Mouse (Mus musculus) lung, postnatal 0 days (tissue): Measurements from ENCODE around the gene Rps11. TPM values are rescaled to one million over a fixed set of nuclear protein-coding genes. Genes with fewer than 3 reads are reported as not detected.

ENCODE experiments used
- ATAC-seq: fragments of 200-750 bp; cut with Nextera tagmentation; 2 replicates; pipeline ENCODE4 v1.8.0; 2017; ENCODE audit warnings: moderate library complexity
- DNase-seq: peaks from one replicate; pipeline ENCODE4 v3.0.0-alpha.2; 2016; ENCODE audit warnings: low spot score
- H3K27ac ChIP-seq: fragments of 300-500 bp; sonication (generic); 2 replicates; pipeline ENCODE4 v1.5.1; 2014; ENCODE audit warnings: antibody characterized with exemption, mild to moderate bottlenecking, low read length, mixed read lengths
- H3K27me3 ChIP-seq: fragments of 300-500 bp; sonication (generic); replicated peaks from 2 replicates; pipeline ENCODE4 v1.6.1; 2014; ENCODE audit warnings: low read length, mixed read lengths; ENCODE audit not compliant: insufficient read depth
- H3K36me3 ChIP-seq: fragments of 300-500 bp; sonication (generic); 2 replicates; pipeline ENCODE4 v1.6.1; 2014; ENCODE audit warnings: low read length, mixed read lengths; ENCODE audit not compliant: insufficient read depth
- H3K4me1 ChIP-seq: fragments of 300-500 bp; sonication (generic); 2 replicates; pipeline ENCODE4 v1.6.1; 2014; ENCODE audit warnings: antibody characterized with exemption, low read depth, low read length, mixed read lengths; ENCODE audit not compliant: insufficient read depth
- H3K4me2 ChIP-seq: fragments of 300-500 bp; sonication (generic); replicated peaks from 2 replicates; pipeline ENCODE4 v1.6.1; 2014; ENCODE audit warnings: low read depth, mild to moderate bottlenecking, low read length, moderate library complexity, mixed read lengths
- H3K4me3 ChIP-seq: fragments of 300-500 bp; sonication (generic); 2 replicates; pipeline ENCODE4 v1.5.1; 2014; ENCODE audit warnings: low read depth, low read length
- H3K9ac ChIP-seq: fragments of 300-500 bp; sonication (generic); replicated peaks from 2 replicates; pipeline ENCODE4 v1.6.1; 2014; ENCODE audit warnings: low read depth, mild to moderate bottlenecking
- H3K9me3 ChIP-seq: fragments of 300-500 bp; sonication (generic); 2 replicates; pipeline ENCODE4 v1.6.1; 2016; ENCODE audit warnings: low read length, mixed read lengths
- CTCF ChIP-seq: IDR thresholded peaks from 2 replicates; pipeline ENCODE4 v1.5.1; 2016; ENCODE audit warnings: antibody characterized with exemption, mild to moderate bottlenecking
- EP300 ChIP-seq: IDR thresholded peaks from 2 replicates; pipeline ENCODE4 v1.6.1; 2016; ENCODE audit warnings: antibody characterized with exemption, mild to moderate bottlenecking, control low read depth
- WGBS: fragments of 180-500 bp; shearing (Covaris S2); extraction: QIAGEN DNeasy Blood & Tissue Kit; methylation state at CpG from one replicate; pipeline ENCODE4 v1.1.7; 2014; 5-methylcytosine and 5-hydroxymethylcytosine counted together
- polyA plus RNA-seq: library from polyadenylated mRNA; unstranded; fragments of >200 nt; fragmentation: Nextera tagmentation; extraction: Ambion mirVana; gene quantifications from 2 replicates; pipeline ENCODE4 v1.2.1, GENCODE M21; 2015

Gene Rps11
- polyA plus RNA-seq, 1 experiment from 2014 or later: 1,016 TPM

GRCm38 (mm10) chr7:45166950-45167401 lies 42.7 kb upstream of the Rps11 start:
- Histone ChIP-seq H3K4me1 (0 out of 2 replicates have a peak, but pooled peaks cover 5% of the 10 kb centered on the region), H3K9me3 (no peaks in the 10 kb centered on the region; the same call in 1 of the 2 replicates), H3K9ac (no peak overlapping the region), H3K36me3 (no peaks in the 10 kb centered on the region), H3K4me3 (no peak overlapping the region), H3K27ac (no peak overlapping the region), H3K27me3 (peaks cover 69% of the 10 kb centered on the region), H3K4me2 (no peak overlapping the region)
- ATAC-seq: no peak
- no peak for DNase-seq
- TF ChIP-seq EP300: no peak
- no peak for TF ChIP-seq CTCF
- WGBS: 24% methylated on average over 9 of the region's 10 CpGs

GRCm38 (mm10) chr7:45165701-45166100 lies 41.5 kb upstream of the Rps11 start:
- no peak overlapping the region for H3K27ac ChIP-seq
- ATAC-seq: no peak
- no peak overlapping the region for H3K4me3 ChIP-seq
- H3K9me3 ChIP-seq: no peaks in the 10 kb centered on the region; the same call in 1 of the 2 replicates
- peaks cover 69% of the 10 kb centered on the region for H3K27me3 ChIP-seq
- DNase-seq: no peak
- H3K4me1 ChIP-seq: 0 out of 2 replicates have a peak, but pooled peaks cover 5% of the 10 kb centered on the region
- TF ChIP-seq EP300 (no peak), CTCF (no peak)
- no peak overlapping the region for H3K9ac ChIP-seq
- WGBS: 46% methylated on average over 11 of the region's 11 CpGs
- no peaks in the 10 kb centered on the region for H3K36me3 ChIP-seq
- no peak overlapping the region for H3K4me2 ChIP-seq

GRCm38 (mm10) chr7:45164833-45165232 lies 40.6 kb upstream of the Rps11 start:
- DNase-seq (no peak), ATAC-seq (no peak)
- Histone ChIP-seq H3K36me3 (no peaks in the 10 kb centered on the region), H3K27me3 (peaks cover 64% of the 10 kb centered on the region), H3K4me2 (no peak overlapping the region), H3K4me3 (no peak overlapping the region), H3K9me3 (no peaks in the 10 kb centered on the region), H3K27ac (no peak overlapping the region), H3K4me1 (0 out of 2 replicates have a peak, but pooled peaks cover 5% of the 10 kb centered on the region), H3K9ac (no peak overlapping the region)
- no peak for TF ChIP-seq EP300
- WGBS: 60% methylated on average over 5 of the region's 5 CpGs

- ATAC-seq (no peak; the same call in 1 of the 2 replicates), DNase-seq (peak; percentile 41)
- TF ChIP-seq CTCF: no peak
- TF ChIP-seq EP300: no peak
- H3K4me3 ChIP-seq: peak within 1 kb of the TSS; percentile 39
- 0 out of 2 replicates have a peak, but pooled peaks cover 5% of the 10 kb centered on the region for H3K4me1 ChIP-seq
- no peaks in the 10 kb centered on the region for H3K36me3 ChIP-seq
- H3K27me3 ChIP-seq: peaks cover 55% of the 10 kb centered on the region
- H3K9me3 ChIP-seq: no peaks in the 10 kb centered on the region
- no peak within 1 kb of the TSS for H3K27ac ChIP-seq
- WGBS: 3% methylated on average over 31 of the region's 41 CpGs
- peak within 1 kb of the TSS; percentile 64 for H3K4me2 ChIP-seq
- no peak within 1 kb of the TSS; the same call in 1 of the 2 replicates for H3K9ac ChIP-seq
Observed at GRCm38 (mm10) chr7:45163735-45164490, 39.7 kb upstream of the Rps11 start, which contains the start of gene Slc17a7. Slc17a7 (plus strand) TSS chr7:45163949.

DNA sequence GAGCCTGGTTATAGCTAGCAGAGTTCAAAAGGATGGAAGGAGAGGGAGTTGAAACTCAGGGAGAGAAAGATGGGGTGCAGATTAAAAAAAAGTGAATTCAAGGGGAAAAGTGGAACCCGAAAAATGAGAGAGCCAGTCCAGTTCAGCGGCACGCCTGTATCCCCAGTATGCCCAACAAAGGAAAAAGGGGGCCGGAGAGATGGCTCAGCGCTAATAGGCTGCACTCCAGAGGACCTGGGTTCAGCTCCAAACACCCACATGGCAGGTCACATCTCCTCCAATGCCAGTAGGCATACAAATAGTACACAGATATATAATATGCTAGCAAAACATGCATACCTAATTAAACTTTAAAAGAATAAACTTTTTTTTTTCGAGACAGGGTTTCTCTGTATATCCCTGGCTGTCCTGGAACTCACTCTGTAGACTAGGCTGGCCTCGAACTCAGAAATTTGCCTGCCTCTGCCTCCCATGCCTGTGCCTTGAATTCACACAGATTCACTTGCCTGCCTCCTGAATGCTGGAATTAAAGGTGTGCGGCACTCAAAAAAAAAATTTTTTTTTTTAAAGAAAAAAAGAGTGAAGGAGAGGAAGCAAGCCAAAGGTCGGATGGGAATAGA lies 38.9 kb upstream of the Rps11 start:
- DNase-seq: no peak
- no peaks in the 10 kb centered on the region for H3K36me3 ChIP-seq
- 66% methylated on average over 9 of the region's 9 CpGs for WGBS
- H3K27me3 ChIP-seq: peaks cover 47% of the 10 kb centered on the region
- no peak overlapping the region for H3K4me3 ChIP-seq
- no peak for ATAC-seq
- H3K9me3 ChIP-seq: no peaks in the 10 kb centered on the region
- H3K4me1 ChIP-seq: 0 out of 2 replicates have a peak, but pooled peaks cover 5% of the 10 kb centered on the region
- TF ChIP-seq CTCF (no peak), EP300 (no peak)
- no peak overlapping the region for H3K9ac ChIP-seq
- H3K27ac ChIP-seq: no peak overlapping the region
- H3K4me2 ChIP-seq: no peak overlapping the region

DNA sequence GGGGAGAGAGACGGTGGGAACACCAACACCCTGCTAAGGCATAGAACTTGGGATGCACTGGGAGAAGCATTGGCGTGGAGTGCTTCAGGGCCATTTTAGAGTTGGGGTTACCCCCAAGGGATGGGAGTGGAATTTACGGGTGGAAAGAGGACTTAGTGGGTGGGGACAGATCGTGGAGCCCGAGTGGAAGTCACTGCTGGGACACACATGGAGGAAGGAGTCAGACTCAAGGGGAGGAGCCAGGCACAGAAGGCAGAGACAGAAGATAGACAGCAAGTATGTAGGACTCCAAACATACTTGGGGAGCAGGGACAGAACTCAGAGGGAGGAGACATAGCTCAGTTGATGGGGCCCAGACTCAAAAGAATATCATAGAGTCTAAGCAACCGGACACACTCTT lies 38.3 kb upstream of the Rps11 start:
- ATAC-seq: no peak; the same call in 1 of the 2 replicates
- no peak for TF ChIP-seq CTCF
- TF ChIP-seq EP300: no peak
- Histone ChIP-seq H3K9ac (no peak overlapping the region), H3K36me3 (no peaks in the 10 kb centered on the region), H3K4me2 (peak overlapping the region; percentile 69), H3K9me3 (no peaks in the 10 kb centered on the region), H3K4me3 (peak overlapping the region; percentile 26; the same call in 1 of the 2 replicates), H3K27ac (no peak overlapping the region), H3K27me3 (peaks cover 41% of the 10 kb centered on the region), H3K4me1 (0 out of 2 replicates have a peak, but pooled peaks cover 5% of the 10 kb centered on the region)
- WGBS: 25% methylated on average over 6 of the region's 6 CpGs
- peak; percentile 23 for DNase-seq
